Mouse (Mus musculus) heart, postnatal 0 days (tissue): ENCODE results near the gene Naa38.

Experiments used
- CTCF ChIP-seq: IDR thresholded peaks from 2 replicates; pipeline ENCODE4 v1.5.1; 2016; ENCODE audit warnings: antibody characterized with exemption, control low read depth, low read depth
- EP300 ChIP-seq: IDR thresholded peaks from 2 replicates; pipeline ENCODE4 v1.6.1; 2016; ENCODE audit warnings: antibody characterized with exemption, low read depth

- TF ChIP-seq CTCF (no peak), EP300 (no peak)
Observed at GRCm38 (mm10) chr11:69382478-69383105, 12.7 kb upstream of the Naa38 start.
